Mouse (Mus musculus): ENCODE results near the gene Ghsr. TPM values are rescaled to one million over a fixed set of nuclear protein-coding genes. Genes with fewer than 3 reads are reported as not detected.

Gene Ghsr
- not detected in 2 replicates for total RNA-seq (2014; fragmentation: Nextera tagmentation)
- total RNA-seq (2017): not detected in 2 replicates

GRCm38 (mm10) chr3:27371276-27371621 lies at the start of gene Ghsr:
TSS of gene Ghsr (plus strand) at chr3:27371351.
- ATAC-seq (replicated peaks; ENCODE audit: low FRiP score, low TSS enrichment, poor library complexity, severe bottlenecking): no peak

DNA sequence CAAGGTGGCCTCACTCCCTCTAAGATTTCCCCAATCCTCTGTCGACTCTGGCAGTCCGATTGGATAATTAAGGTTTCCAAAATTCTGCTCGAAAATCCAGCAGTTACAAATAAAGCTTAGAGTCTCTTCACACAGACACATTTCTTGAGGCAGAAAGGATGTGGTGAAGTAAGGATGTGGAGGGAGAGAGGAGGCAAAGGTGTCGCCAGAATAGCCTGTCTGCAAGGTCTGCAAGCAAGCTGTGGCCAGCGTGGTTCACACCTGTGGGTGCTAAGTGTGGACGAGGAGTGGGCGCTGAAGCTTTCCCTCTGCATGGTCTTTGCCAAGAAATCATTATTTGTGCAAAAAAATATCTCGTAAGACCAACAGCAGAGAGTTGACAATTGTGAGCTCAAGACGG lies 48.6 kb upstream of the Ghsr start:
- ATAC-seq (replicated peaks; ENCODE audit: low FRiP score, low TSS enrichment, poor library complexity, severe bottlenecking): no peak

- ATAC-seq (replicated peaks; ENCODE audit: low FRiP score, low TSS enrichment, poor library complexity, severe bottlenecking): no peak
Observed at GRCm38 (mm10) chr3:27323551-27323950, 47.6 kb upstream of the Ghsr start.

GRCm38 (mm10) chr3:27326633-27327191 lies 44.4 kb upstream of the Ghsr start:
- ATAC-seq (replicated peaks; ENCODE audit: low FRiP score, low TSS enrichment, poor library complexity, severe bottlenecking): no peak

DNA sequence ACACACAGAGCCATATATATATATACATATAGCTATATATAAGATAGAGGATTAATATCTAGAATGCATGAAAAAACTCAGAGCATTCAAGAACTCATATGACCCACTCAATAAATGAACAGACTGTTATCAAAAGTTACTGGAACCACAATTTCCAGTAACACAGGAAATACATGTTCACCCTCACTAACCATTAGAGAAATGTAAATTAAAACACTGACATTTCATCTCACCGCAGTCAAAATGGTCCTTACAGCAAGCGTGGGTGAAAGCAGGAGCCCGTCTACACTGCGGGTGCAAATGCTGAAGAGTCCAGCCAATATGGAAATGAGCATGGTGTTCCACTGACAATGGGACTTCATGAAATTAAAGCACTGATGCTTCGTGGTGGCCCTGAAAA lies 40.4 kb upstream of the Ghsr start:
- no peak for ATAC-seq (replicated peaks; ENCODE audit: low FRiP score, low TSS enrichment, poor library complexity, severe bottlenecking)

GRCm38 (mm10) chr3:27338437-27338836 lies 32.7 kb upstream of the Ghsr start:
- ATAC-seq (replicated peaks; ENCODE audit: low FRiP score, low TSS enrichment, poor library complexity, severe bottlenecking): peak; percentile 68

GRCm38 (mm10) chr3:27338887-27339286 lies 32.3 kb upstream of the Ghsr start:
- no peak for ATAC-seq (replicated peaks; ENCODE audit: low FRiP score, low TSS enrichment, poor library complexity, severe bottlenecking)

- no peak for ATAC-seq (replicated peaks; ENCODE audit: low FRiP score, low TSS enrichment, poor library complexity, severe bottlenecking)
Observed at GRCm38 (mm10) chr3:27340757-27341156, 30.4 kb upstream of the Ghsr start.

- no peak for ATAC-seq (replicated peaks; ENCODE audit: low FRiP score, low TSS enrichment, poor library complexity, severe bottlenecking)
Observed at GRCm38 (mm10) chr3:27342462-27342861, 28.7 kb upstream of the Ghsr start.

- peak; percentile 98 for ATAC-seq (replicated peaks; ENCODE audit: low FRiP score, low TSS enrichment, poor library complexity, severe bottlenecking)
Observed at GRCm38 (mm10) chr3:27345526-27345925, 25.6 kb upstream of the Ghsr start.

- ATAC-seq (replicated peaks; ENCODE audit: low FRiP score, low TSS enrichment, poor library complexity, severe bottlenecking): no peak
Observed at GRCm38 (mm10) chr3:27348462-27348861, 22.7 kb upstream of the Ghsr start.

GRCm38 (mm10) chr3:27351105-27351504 lies 20.0 kb upstream of the Ghsr start:
- no peak for ATAC-seq (replicated peaks; ENCODE audit: low FRiP score, low TSS enrichment, poor library complexity, severe bottlenecking)

DNA sequence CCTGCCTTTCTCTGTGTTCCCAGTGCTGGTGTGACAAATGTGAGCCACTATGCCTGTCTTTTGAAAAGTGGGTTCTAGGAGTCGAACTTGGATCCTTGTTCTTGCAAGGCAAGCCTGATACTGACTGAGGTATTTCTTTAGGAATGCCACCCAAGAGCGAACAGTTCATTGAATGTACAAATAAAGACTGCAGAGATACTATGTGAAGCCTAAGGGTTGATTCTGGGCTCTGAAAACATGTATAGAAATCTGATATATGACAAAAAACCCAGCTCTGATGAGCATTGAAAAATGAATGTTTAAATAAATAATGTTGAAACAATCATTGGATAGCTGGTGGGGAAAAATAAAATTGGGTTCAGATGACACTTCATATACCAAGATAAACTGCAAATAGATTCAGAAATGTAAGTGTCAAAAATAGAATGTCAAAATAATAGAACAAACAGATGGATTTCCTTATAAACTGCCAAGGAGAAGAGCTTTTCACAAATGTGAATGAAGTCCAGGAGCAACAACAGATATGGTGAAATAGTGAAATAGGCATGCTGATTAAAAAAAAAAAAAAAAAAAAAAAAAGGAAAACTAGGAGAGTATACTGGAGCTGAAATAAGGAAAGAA lies 11.9 kb upstream of the Ghsr start:
- no peak for ATAC-seq (replicated peaks; ENCODE audit: low FRiP score, low TSS enrichment, poor library complexity, severe bottlenecking)

- no peak for ATAC-seq (replicated peaks; ENCODE audit: low FRiP score, low TSS enrichment, poor library complexity, severe bottlenecking)
Observed at GRCm38 (mm10) chr3:27370125-27370524, 1.0 kb upstream of the Ghsr start.

GRCm38 (mm10) chr3:27370582-27371275 lies 422 bp upstream of the Ghsr start:
- no peak for ATAC-seq (replicated peaks; ENCODE audit: low FRiP score, low TSS enrichment, poor library complexity, severe bottlenecking)

DNA sequence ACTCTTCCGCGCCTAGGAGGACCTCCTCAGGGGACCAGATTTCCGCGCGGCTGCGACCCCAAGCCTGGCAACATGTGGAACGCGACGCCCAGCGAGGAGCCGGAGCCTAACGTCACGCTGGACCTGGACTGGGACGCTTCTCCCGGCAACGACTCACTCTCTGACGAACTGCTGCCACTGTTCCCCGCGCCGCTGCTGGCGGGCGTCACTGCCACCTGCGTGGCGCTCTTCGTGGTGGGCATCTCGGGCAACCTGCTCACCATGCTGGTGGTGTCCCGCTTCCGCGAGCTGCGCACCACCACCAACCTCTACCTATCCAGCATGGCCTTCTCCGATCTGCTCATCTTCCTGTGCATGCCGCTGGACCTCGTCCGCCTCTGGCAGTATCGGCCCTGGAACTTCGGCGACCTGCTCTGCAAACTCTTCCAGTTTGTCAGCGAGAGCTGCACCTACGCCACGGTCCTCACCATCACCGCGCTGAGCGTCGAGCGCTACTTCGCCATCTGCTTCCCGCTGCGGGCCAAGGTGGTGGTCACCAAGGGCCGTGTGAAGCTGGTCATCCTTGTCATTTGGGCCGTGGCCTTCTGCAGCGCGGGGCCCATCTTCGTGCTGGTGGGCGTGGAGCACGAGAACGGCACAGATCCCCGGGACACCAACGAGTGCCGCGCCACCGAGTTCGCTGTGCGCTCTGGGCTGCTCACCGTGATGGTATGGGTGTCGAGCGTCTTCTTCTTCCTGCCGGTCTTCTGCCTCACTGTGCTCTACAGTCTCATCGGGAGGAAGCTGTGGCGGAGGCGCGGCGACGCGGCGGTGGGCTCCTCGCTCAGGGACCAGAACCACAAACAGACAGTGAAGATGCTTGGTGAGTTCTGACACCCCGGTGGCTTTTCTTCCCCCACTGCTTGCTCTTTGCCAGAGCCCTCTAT lies 837 bp downstream of the Ghsr start:
- ATAC-seq (replicated peaks; ENCODE audit: low FRiP score, low TSS enrichment, poor library complexity, severe bottlenecking): peak; percentile 22; the same call in 1 of the 2 replicates

DNA sequence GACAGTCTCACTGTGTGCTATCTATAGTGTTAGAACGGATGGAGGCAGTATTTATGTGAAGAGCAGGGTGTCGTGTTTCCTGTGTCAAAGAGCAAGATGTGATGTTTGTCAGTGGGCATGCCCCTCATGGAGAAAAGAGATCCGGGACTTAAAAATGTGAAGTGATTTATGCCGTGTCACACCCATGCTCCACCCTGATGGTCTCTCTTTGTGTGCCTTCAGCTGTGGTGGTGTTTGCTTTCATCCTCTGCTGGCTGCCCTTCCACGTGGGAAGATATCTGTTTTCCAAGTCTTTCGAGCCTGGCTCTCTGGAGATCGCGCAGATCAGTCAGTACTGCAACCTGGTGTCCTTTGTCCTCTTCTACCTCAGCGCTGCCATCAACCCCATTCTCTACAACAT lies 3.2 kb downstream of the Ghsr start:
- no peak for ATAC-seq (replicated peaks; ENCODE audit: low FRiP score, low TSS enrichment, poor library complexity, severe bottlenecking)

DNA sequence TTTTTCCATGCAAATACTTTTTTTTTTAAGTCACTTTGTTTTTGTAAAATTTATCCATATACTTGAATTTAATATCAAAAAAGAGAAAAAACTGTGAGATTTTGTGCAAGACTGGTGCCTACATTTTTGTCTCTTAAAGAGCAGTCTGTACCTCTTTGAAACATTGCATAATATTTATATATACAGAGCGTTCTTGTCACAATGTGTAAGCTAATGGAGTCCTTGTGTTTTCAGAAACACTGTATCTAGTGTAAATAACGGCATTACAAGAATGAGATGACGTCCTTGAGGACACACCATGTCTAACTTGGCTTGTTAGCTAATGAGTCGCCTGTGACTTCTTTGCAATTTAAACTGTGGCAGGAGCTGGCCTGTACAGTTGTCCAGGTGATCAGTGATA lies 6.8 kb downstream of the Ghsr start:
- ATAC-seq (replicated peaks; ENCODE audit: low FRiP score, low TSS enrichment, poor library complexity, severe bottlenecking): no peak

- no peak for ATAC-seq (replicated peaks; ENCODE audit: low FRiP score, low TSS enrichment, poor library complexity, severe bottlenecking)
Observed at GRCm38 (mm10) chr3:27384836-27385235, 13.7 kb downstream of the Ghsr start.

- ATAC-seq (replicated peaks; ENCODE audit: low FRiP score, low TSS enrichment, poor library complexity, severe bottlenecking): no peak
Observed at GRCm38 (mm10) chr3:27389923-27390322, 18.8 kb downstream of the Ghsr start.

Data from megakaryocyte-erythroid progenitor cell, adult 5-6 weeks (primary cell).